8 mouse cellular contexts compared by ENCODE assay signal in the genomic region with DNA sequence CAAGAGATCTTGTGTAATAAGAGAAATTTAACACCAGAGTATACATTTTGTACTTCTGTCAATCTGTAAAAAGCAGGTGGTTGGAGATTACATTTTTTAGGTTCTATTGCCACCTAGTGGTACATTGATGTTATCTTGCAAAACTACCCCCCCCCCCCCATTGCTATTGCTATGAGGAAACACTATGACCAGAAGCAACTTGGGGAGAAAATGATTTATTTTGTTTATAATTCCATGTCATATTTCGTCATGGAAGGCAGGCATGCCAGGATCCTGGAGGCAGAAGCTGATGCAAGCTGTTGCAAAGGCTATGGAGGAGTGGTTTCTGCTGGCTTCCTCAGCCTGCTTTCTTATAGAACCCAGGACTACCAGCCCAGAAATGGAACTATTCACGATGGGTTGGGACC.
DNase-seq lines count a peak whose midpoint lies in the region; ATAC-seq and TF ChIP-seq lines count a peak whose summit lies in the region.

No protein-coding gene starts in this region.

- DNase-seq in hindbrain, embryonic 14.5 days (ENCODE audit: low spot score) = peak; percentile 39
- peak; percentile 37 for DNase-seq in CD4-positive, CD25-positive, alpha-beta regulatory T cell, adult 2 months (ENCODE audit: low read depth, low spot score)
- DNase-seq in brain, embryonic 14.5 days (ENCODE audit: low read depth) = peak; percentile 56
- DNase-seq in gastrocnemius, postnatal 36 days = no peak
- DNase-seq in heart, postnatal 36 days = no peak
- no peak for DNase-seq in T-cell, adult 2 months (ENCODE audit: low spot score)

- no peak for TF ChIP-seq POLR2A in brain, embryonic 14.5 days (IDR thresholded peaks at IDR 0.05; ENCODE audit: borderline replicate concordance, extremely low read depth, insufficient read depth, insufficient read length, poor library complexity, severe bottlenecking)

- no peaks in the 10 kb centered on the region for H3K27me3 ChIP-seq in hindbrain, embryonic 14.5 days (ENCODE audit: control insufficient read depth, insufficient read depth, low read length)
- no peaks in the 10 kb centered on the region for H3K27me3 ChIP-seq in hindbrain, embryonic 16.5 days (replicated peaks; ENCODE audit: control insufficient read depth, insufficient read depth, low read length)
- no peaks in the 10 kb centered on the region for H3K27me3 ChIP-seq in lung, embryonic 15.5 days

- H3K9ac ChIP-seq in hindbrain, embryonic 14.5 days = no peak overlapping the region
- H3K9ac ChIP-seq in hindbrain, embryonic 16.5 days (ENCODE audit: low read depth, low read length) = no peak overlapping the region
- no peak overlapping the region for H3K9ac ChIP-seq in lung, embryonic 15.5 days

- no peak overlapping the region for H3K4me2 ChIP-seq in hindbrain, embryonic 14.5 days (replicated peaks)
- H3K4me2 ChIP-seq in hindbrain, embryonic 16.5 days (ENCODE audit: low read length) = no peak overlapping the region
- no peak overlapping the region for H3K4me2 ChIP-seq in lung, embryonic 15.5 days

- no peak overlapping the region for H3K4me3 ChIP-seq in hindbrain, embryonic 14.5 days (replicated peaks; ENCODE audit: low read length)
- no peak overlapping the region for H3K4me3 ChIP-seq in hindbrain, embryonic 16.5 days (ENCODE audit: low read length)
- no peak overlapping the region for H3K4me3 ChIP-seq in lung, embryonic 15.5 days

- no peaks in the 10 kb centered on the region for H3K36me3 ChIP-seq in hindbrain, embryonic 14.5 days (replicated peaks; ENCODE audit: control insufficient read depth, insufficient read depth)
- H3K36me3 ChIP-seq in hindbrain, embryonic 16.5 days (ENCODE audit: control insufficient read depth, insufficient read depth, low read length) = no peaks in the 10 kb centered on the region
- no peaks in the 10 kb centered on the region for H3K36me3 ChIP-seq in lung, embryonic 15.5 days

- no peaks in the 10 kb centered on the region for H3K4me1 ChIP-seq in hindbrain, embryonic 14.5 days (replicated peaks; ENCODE audit: control insufficient read depth, insufficient read depth, low read length)
- H3K4me1 ChIP-seq in hindbrain, embryonic 16.5 days (ENCODE audit: control insufficient read depth, insufficient read depth, low read depth, low read length) = no peaks in the 10 kb centered on the region
- no peaks in the 10 kb centered on the region for H3K4me1 ChIP-seq in lung, embryonic 15.5 days

- no peaks in the 10 kb centered on the region for H3K9me3 ChIP-seq in hindbrain, embryonic 14.5 days (ENCODE audit: control insufficient read depth, low read length)
- H3K9me3 ChIP-seq in hindbrain, embryonic 16.5 days (ENCODE audit: control insufficient read depth, low read length) = no peaks in the 10 kb centered on the region
- H3K9me3 ChIP-seq in lung, embryonic 15.5 days = no peaks in the 10 kb centered on the region

- intact Hi-C loops in gastrocnemius, postnatal 36 days (cut with DNase I) = no loop called here
- intact Hi-C loops in heart, postnatal 36 days (cut with DNase I) = loop anchor here (5.0 to 10.0 kb wide), 2 partner anchors 357 to 1424 kb away; no protein-coding TSS in a partner anchor

- no peak overlapping the region for H3K27ac ChIP-seq in hindbrain, embryonic 14.5 days
- H3K27ac ChIP-seq in hindbrain, embryonic 16.5 days (ENCODE audit: low read depth, low read length) = no peak overlapping the region
- H3K27ac ChIP-seq in lung, embryonic 15.5 days = no peak overlapping the region

- TF ChIP-seq CTCF in brain, embryonic 14.5 days (IDR thresholded peaks at IDR 0.05; ENCODE audit: borderline replicate concordance, extremely low read depth, insufficient read depth, insufficient read length) = peak; percentile 21; the same call in 1 of the 2 replicates

- WGBS in hindbrain, embryonic 14.5 days = 53% methylated on average over 2 of the region's 2 CpGs
- 46% methylated on average over 2 of the region's 2 CpGs for WGBS in hindbrain, embryonic 16.5 days
- 35% methylated on average over 2 of the region's 2 CpGs for WGBS in lung, embryonic 15.5 days

- no peak for ATAC-seq in hindbrain, embryonic 14.5 days (ENCODE audit: low FRiP score)
- no peak for ATAC-seq in hindbrain, embryonic 16.5 days
- peak; percentile 72 for ATAC-seq in lung, embryonic 15.5 days (ENCODE audit: borderline replicate concordance, extremely low read depth, low FRiP score, low TSS enrichment)

Comparison
In these comparisons a context has a peak if more than half of its experiments do, and no peak if none do; other contexts are left out.
1. DNase-seq: peak in hindbrain, embryonic 14.5 days (single experiment), CD4-positive, CD25-positive, alpha-beta regulatory T cell, adult 2 months (single experiment) and brain, embryonic 14.5 days (single experiment); none in gastrocnemius, postnatal 36 days (0 of 2), heart, postnatal 36 days (0 of 2) and T-cell, adult 2 months (single experiment).